Mouse (Mus musculus): ENCODE results near the gene Hist2h2be. TPM values are rescaled to one million over a fixed set of nuclear protein-coding genes. Genes with fewer than 3 reads are reported as not detected.
A peak's percentile ranks its signal among the peaks of the same experiment; 100 is the strongest.

The Hist2h2be gene
- total and polyA plus RNA-seq, 3 experiments, result 2.3 to 3.8 (median 2.9) TPM

- H3K27me3 ChIP-seq (replicated peaks), result no peaks in the 10 kb centered on the region
- dilution Hi-C loops (cut with MboI; ENCODE audit: extremely low pct_ligation_motif_present, extremely low pct_unique_long_range_greater_than_20kb, low sequenced_read_pairs) (no loop called here), in situ Hi-C loops (cut with MboI; ENCODE audit: low pct_ligation_motif_present, low pct_unique_long_range_greater_than_20kb, low sequenced_read_pairs) (no loop called here)
- TF ChIP-seq POLR2A (IDR thresholded peaks at IDR 0.05; ENCODE audit: low read depth, low read length) (no peak; the same call in none of the 2 replicates), HCFC1 (IDR thresholded peaks at IDR 0.05; ENCODE audit: low read depth, low read length) (no peak; the same call in 1 of the 2 replicates), SIN3A (IDR thresholded peaks at IDR 0.05; ENCODE audit: low read length) (0 out of 2 replicates have a peak, but pooled peaks have one; percentile 4), MYC (IDR thresholded peaks at IDR 0.05; ENCODE audit: low read depth, low read length) (peak; percentile 40; the same call in 1 of the 2 replicates), E2F4 (IDR thresholded peaks at IDR 0.05; ENCODE audit: insufficient replicate concordance, low read depth, low read length) (no peak), UBTF (IDR thresholded peaks at IDR 0.05; ENCODE audit: low read depth, low read length) (no peak), CHD1 (IDR thresholded peaks at IDR 0.05; ENCODE audit: low read depth, low read length) (no peak), CTCF (conservative IDR thresholded peaks at IDR 0.05 in 1 of 2, IDR thresholded peaks at IDR 0.05 in 1 of 2; ENCODE audit: low read depth in 2 of 2, low read length in 2 of 2) (no peak), POLR2AphosphoS2 (IDR thresholded peaks at IDR 0.05; ENCODE audit: low read depth, low read length) (peak; percentile 99), TBP (conservative IDR thresholded peaks at IDR 0.05; ENCODE audit: low read depth, low read length) (0 out of 2 replicates have a peak, but pooled peaks have one; percentile 32), RAD21 (IDR thresholded peaks at IDR 0.05; ENCODE audit: low read depth, low read length) (no peak), ZMIZ1 (IDR thresholded peaks at IDR 0.05; ENCODE audit: low read depth, low read length) (peak; percentile 95), ZNF384 (IDR thresholded peaks at IDR 0.05; ENCODE audit: low read depth, low read length) (no peak)
- no peaks in the 10 kb centered on the region for H3K36me3 ChIP-seq (replicated peaks in 1 of 2; ENCODE audit: control insufficient read depth in 1 of 2, insufficient read depth in 1 of 2, low read length in 1 of 2)
- no peaks in the 10 kb centered on the region for H3K79me2 ChIP-seq (replicated peaks; ENCODE audit: control insufficient read depth, extremely low read depth, insufficient read depth, poor library complexity, severe bottlenecking)
- H3K27ac ChIP-seq (ENCODE audit: insufficient read depth, low read depth), result peak overlapping the region; percentile 8; the same call in 1 of the 2 replicates
- DNase-seq (ENCODE audit: extremely low read depth), result no peak
- peak overlapping the region; percentile 62 for H3K4me2 ChIP-seq (ENCODE audit: insufficient read depth, low read depth, poor library complexity, severe bottlenecking)
- H3K9ac ChIP-seq (ENCODE audit: insufficient read depth, low read depth), result peak overlapping the region; percentile 89; the same call in 1 of the 2 replicates
- H3K9me3 ChIP-seq (replicated peaks; ENCODE audit: low read length), result no peaks in the 10 kb centered on the region
- peaks cover 10 to 35% of the 10 kb centered on the region in 2 experiments for H3K4me1 ChIP-seq (ENCODE audit: control insufficient read depth in 1 of 2, insufficient read depth in 2 of 2)
- H3K4me3 ChIP-seq (replicated peaks in 1 of 3; ENCODE audit: low read depth in 2 of 3, low read length in 2 of 3, poor library complexity in 1 of 3), result peak overlapping the region; percentile 41 to 63 (median 48)
These were observed 26.6 kb downstream of the Hist2h2be start for GRCm38 (mm10) chr3:96247356-96248140.

- Histone ChIP-seq H3K79me2 (replicated peaks; ENCODE audit: control insufficient read depth, extremely low read depth, insufficient read depth, poor library complexity, severe bottlenecking) (no peaks in the 10 kb centered on the region), H3K9me3 (replicated peaks; ENCODE audit: low read length) (no peaks in the 10 kb centered on the region), H3K4me1 (ENCODE audit: control insufficient read depth in 1 of 2, insufficient read depth in 2 of 2) (peaks cover 6 to 28% of the 10 kb centered on the region in 2 experiments; a peak in 3 of 4 replicates), H3K27me3 (replicated peaks) (no peaks in the 10 kb centered on the region), H3K4me3 (replicated peaks in 1 of 3; ENCODE audit: low read depth in 2 of 3, low read length in 2 of 3, poor library complexity in 1 of 3) (peak overlapping the region; percentile 41 to 63 (median 48)), H3K36me3 (replicated peaks in 1 of 2; ENCODE audit: control insufficient read depth in 1 of 2, insufficient read depth in 1 of 2, low read length in 1 of 2) (no peaks in the 10 kb centered on the region), H3K4me2 (ENCODE audit: insufficient read depth, low read depth, poor library complexity, severe bottlenecking) (peak overlapping the region; percentile 53), H3K9ac (ENCODE audit: insufficient read depth, low read depth) (peak overlapping the region; percentile 89; the same call in 1 of the 2 replicates), H3K27ac (ENCODE audit: insufficient read depth, low read depth) (no peak overlapping the region)
- no peak for TF ChIP-seq UBTF (IDR thresholded peaks at IDR 0.05; ENCODE audit: low read depth, low read length)
- TF ChIP-seq PAX5 (IDR thresholded peaks at IDR 0.05; ENCODE audit: low read length), result no peak
- no peak for TF ChIP-seq ELF1 (IDR thresholded peaks at IDR 0.05; ENCODE audit: low read depth, low read length)
- no peak for TF ChIP-seq E2F4 (IDR thresholded peaks at IDR 0.05; ENCODE audit: insufficient replicate concordance, low read depth, low read length)
- no peak for TF ChIP-seq CTCF (conservative IDR thresholded peaks at IDR 0.05 in 1 of 2, IDR thresholded peaks at IDR 0.05 in 1 of 2; ENCODE audit: low read depth in 2 of 2, low read length in 2 of 2)
- TF ChIP-seq MAX (IDR thresholded peaks at IDR 0.05; ENCODE audit: low read length), result no peak
- TF ChIP-seq CHD2 (IDR thresholded peaks at IDR 0.05; ENCODE audit: low read length), result no peak
- TF ChIP-seq JUND (conservative IDR thresholded peaks at IDR 0.05; ENCODE audit: low read depth, low read length), result no peak
- no peak for TF ChIP-seq MEF2A (IDR thresholded peaks at IDR 0.05; ENCODE audit: borderline replicate concordance, low read depth, low read length)
- no peak for TF ChIP-seq ETS1 (conservative IDR thresholded peaks at IDR 0.05; ENCODE audit: low read depth, low read length)
- no peak for TF ChIP-seq RAD21 (IDR thresholded peaks at IDR 0.05; ENCODE audit: low read depth, low read length)
- no peak for TF ChIP-seq TCF12 (IDR thresholded peaks at IDR 0.05; ENCODE audit: low read depth, low read length)
- in situ Hi-C loops (cut with MboI; ENCODE audit: low pct_ligation_motif_present, low pct_unique_long_range_greater_than_20kb, low sequenced_read_pairs), result no loop called here
- dilution Hi-C loops (cut with MboI; ENCODE audit: extremely low pct_ligation_motif_present, extremely low pct_unique_long_range_greater_than_20kb, low sequenced_read_pairs), result no loop called here
- no peak for DNase-seq (ENCODE audit: extremely low read depth)
These were observed 27.5 kb downstream of the Hist2h2be start for GRCm38 (mm10) chr3:96248141-96249033.
